Mouse (Mus musculus) kidney, adult 2 months (tissue): ENCODE data around the gene Gm10642.

ENCODE experiments used
- CTCF ChIP-seq: fragments of 200-500 bp; conservative IDR thresholded peaks from 2 replicates; pipeline ENCODE4 v1.5.1; 2011; ENCODE audit warnings: low read depth, mild to moderate bottlenecking, control low read depth, low read length, moderate library complexity, mixed read lengths; ENCODE audit not compliant: insufficient read depth, insufficient read length
- POLR2A ChIP-seq: fragments of 200-500 bp; IDR thresholded peaks from one replicate; pipeline ENCODE4 v1.6.1; 2011; ENCODE audit warnings: low read depth, low read length, control low read depth

DNA sequence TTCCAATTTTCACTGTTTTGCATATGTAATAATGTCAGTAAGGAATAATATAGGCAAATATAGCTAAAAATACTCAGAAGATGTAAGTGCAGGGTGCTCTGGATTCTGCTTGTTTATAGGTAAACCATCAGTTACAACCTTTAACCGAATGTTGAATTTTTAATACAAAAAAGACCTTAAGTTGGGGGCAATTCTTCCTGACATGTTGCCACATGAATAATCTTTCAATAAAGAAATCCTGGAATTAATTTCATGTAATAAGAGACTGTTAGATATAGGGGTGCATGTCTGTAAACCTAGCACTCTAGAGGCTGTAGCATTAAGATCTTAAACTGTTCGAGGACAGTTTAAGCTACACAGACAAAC lies 304 bp upstream of the Gm10642 start:
- TF ChIP-seq CTCF (no peak), POLR2A (no peak)
